Mouse (Mus musculus) cerebellum, postnatal 14 days (tissue): ENCODE data around the gene E030018B13Rik.
A peak's percentile ranks its signal among the peaks of the same experiment; 100 is the strongest.

Experiments
- DNase-seq, 2 experiments: peaks; one replicate each; pipeline ENCODE4 v3.0.0; 2021; ENCODE audit warnings: mixed read lengths in 2 of 2

The E030018B13Rik gene

DNA sequence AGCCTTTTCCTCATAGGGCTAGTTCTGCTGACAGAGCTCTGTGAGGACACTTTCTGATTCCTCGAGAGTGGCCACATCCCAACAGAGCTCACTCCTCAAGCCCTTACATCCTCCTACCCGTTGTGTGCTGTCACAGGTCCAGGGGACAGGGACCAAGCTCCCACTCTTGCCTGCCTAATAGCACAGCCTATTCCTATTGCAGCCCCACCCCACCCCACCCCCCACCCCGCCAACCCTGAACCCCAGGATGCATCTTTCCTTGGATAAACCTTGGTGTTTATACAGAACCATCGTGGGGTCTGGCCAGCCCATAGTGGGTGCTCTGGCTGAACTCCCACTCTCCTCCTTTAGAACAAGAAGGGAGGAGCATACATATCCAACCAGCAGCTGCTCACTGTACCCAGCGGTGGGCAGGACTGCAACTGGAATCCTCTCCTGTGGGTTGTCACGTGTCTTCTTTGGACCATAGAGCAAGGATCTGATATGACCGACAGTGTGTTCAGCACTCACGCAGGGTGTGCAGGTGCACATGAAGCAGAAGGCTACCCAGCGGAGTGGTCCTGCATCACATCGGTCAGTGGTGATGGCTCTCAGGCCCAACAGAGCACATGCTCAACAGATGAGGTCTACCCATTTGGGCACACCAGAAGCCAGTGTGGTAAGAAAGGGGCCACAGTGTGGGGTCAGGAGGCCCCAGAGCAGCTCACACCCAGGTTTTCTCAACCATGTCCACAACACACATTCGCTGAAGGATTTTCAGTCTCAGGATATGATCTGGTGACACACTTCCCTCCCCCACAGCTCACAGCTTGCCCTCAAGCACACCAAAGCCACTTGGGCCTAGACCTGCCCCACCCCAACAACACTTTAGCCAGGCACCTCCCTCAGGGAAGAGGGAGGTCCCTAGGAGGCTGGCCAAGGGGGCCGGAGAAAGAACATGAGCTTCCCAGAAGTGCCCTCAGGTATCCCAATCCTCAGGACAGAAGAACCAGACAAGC, 2.4 kb downstream of the E030018B13Rik start:
- no peak for DNase-seq

DNA sequence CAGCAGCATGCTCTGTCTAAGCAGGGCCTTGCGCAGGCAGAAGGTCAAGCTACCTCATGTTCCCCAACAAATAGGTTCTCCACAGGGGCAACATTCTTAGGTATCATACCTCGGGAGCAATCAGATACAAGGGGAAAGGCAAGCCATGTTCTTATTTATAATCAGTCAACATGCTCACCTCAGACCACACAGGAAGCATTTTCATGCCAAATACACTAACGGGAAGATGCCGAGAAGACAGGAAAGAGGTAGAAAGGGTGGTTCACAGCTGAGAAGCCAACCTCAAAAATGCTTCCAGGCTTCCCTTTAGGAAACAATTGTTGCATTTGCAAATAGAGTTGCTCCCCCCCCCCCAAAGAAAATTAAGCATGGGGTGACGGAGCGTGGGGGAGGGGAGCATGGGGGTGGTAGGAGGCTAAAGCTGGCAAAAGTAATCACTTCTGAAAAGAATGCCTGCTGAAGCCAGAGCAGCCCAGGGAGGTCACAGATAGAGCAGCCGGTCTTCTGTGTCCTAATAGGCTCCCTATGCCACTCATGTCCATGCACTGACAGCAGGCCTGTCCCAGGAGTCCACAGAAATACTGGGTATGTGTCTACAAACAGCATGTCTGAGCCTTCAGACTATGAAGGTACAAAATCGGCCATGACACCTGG, 5.4 kb downstream of the E030018B13Rik start:
- DNase-seq = no peak

DNA sequence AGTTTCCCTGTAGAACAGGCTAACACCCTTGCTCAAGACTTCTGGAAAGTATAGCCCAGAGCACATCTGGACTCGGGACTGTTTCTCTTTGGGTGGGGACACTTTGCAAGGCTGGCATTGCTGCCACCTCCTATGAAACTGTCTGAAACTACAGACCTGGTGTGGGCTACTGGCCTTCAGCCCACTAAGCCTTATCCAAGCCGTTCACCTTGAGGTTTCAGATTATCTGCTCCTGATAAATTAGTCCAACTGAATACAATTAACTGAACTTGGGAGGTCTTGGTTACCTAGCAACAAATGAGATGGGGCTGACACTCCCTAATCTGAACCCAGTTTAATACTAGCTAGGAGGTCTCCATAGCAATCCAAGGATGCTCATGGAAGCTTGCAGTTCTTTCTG, 5.9 kb downstream of the E030018B13Rik start:
- peak in 1 of 2 experiments; percentile 21 for DNase-seq

- peak in 1 of 2 experiments; percentile 15 for DNase-seq
These were observed 6.3 kb downstream of the E030018B13Rik start for GRCm38 (mm10) chr7:63922975-63923374.

- peak in 1 of 2 experiments; percentile 24 for DNase-seq
These were observed 7.5 kb downstream of the E030018B13Rik start for GRCm38 (mm10) chr7:63924151-63924550.

DNA sequence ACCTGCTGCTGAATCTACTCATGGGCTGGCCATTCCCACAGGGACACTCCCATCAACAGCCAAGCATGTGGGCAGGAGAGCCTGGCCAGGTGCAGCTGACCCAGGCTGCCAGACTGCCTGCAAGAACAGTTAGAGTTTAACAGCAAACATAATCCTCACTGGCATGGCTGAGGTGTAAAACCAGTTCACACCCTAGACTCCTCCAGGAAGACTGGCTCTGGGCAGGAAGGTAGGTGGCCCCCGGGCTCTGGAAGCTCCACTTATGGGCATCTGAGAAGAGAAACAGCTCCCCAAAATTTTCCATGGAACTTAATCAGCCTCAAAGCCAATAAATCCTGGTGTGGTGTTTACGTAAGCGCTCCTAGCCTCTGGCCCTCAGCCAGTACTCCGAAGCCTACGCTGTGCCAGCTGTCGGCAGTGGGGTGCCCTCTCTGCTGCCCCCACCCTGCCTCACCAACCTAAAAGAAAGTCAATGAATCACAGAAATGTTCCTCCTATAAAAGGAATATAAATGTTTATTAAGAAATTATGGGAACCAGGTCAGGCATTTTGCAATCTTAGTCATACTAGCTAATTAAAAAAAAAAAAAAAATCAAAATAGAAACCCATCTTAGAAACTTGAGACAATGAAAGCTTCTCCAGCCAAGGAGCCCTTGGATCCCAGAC, 8.2 kb downstream of the E030018B13Rik start:
- peak; percentile 72 for DNase-seq

GRCm38 (mm10) chr7:63925413-63926360, 9.0 kb downstream of the E030018B13Rik start:
- peak in 1 of 2 experiments; percentile 41 for DNase-seq

DNA sequence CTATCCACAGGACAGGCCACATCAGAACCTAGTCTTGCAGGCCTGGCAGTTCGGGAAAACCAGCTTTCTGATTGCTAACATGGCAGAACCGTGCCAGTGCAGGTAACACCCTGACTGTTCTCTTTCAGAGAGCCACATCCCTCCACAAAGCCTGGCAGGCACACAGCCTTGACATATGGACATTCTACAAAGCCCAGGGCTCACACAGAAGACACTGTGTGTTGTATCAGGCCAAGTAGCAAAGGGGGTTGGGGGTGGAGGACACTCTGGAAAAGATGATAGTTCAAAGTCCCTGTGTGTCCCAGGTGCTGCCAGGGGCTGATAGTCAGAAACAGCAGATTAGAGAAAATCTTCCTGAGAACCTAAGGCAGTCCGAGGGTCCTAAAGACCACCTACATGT, 9.8 kb downstream of the E030018B13Rik start:
- peak; percentile 51 to 57 for DNase-seq

DNA sequence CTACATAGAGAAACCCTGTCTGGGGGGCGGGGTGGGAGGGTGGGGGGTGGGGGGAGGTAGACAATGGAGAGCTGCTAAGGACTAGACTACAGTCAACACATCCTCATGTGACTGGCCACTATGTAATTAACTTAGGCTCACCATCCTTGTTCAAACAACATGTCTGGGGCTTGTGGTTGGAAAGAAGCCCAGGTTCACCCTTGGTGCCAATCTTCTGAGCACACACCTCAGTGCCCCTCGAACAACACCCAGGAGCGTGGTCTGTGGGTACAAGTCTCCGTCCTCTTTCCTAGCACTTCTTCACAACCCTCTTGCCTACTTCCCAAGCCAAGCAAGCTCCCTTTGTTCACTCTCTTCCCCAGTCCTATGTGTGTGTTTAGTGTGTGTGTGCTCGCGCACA, 10.5 kb downstream of the E030018B13Rik start:
- peak in 1 of 2 experiments; percentile 38 for DNase-seq

DNA sequence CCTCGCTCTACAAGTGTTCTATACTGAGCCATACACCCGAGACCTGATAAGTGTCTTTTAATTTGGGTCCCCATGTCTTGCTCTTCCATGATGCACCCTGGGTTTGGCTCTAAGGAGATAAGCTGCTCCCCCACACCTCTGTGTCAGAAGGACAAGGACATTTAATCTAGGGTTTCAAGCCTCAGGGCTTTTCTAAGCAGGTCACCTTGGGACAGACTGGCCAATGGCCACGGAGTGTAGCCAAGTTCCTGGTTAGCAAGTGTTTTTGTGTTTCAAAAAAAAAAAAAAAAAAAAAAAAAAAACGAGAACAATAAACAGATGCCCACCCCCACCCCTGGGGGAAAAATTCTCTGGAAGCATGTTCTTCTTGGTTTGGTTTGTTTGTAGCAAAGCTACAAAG, 12.4 kb downstream of the E030018B13Rik start:
- DNase-seq = peak; percentile 68 to 72

DNA sequence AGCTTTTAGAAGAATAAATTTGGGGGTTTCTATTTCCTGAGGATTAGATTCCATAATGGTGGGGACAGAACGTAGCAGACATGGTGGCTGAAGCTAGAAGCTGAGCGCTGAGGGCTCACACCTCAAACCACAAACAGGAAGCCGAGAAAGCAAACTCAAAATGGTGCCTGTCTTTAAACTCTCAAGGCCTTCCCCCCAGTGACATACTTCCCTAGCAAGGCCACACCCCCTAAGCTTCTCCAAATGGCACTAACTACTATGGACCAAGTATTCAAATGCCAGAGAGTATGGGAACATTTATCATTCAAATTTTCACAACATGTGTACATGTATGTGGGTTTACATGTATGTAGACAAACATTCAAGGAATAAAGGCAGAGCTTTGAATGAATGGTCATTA, 13.5 kb downstream of the E030018B13Rik start:
- peak in 1 of 2 experiments; percentile 8 for DNase-seq

DNA sequence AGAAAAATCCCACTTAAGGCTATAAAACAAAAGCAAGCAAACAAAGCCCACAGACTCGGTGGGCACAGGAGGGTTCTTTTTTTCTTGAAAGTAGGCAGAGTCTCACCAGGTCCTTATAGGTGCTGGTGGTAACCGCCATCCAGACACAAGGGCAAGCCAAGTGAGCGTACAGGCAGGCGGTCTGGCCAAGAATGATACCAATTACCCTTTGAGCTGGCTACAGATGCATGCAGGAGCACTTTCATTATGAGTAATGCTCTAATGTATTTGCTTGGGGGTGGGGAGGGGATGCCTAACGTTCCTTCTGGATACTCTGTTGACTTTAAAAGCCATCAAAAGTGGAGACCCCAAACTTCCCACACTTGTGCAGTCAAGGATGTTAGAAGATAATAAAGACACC, 14.1 kb downstream of the E030018B13Rik start:
- no peak for DNase-seq

DNA sequence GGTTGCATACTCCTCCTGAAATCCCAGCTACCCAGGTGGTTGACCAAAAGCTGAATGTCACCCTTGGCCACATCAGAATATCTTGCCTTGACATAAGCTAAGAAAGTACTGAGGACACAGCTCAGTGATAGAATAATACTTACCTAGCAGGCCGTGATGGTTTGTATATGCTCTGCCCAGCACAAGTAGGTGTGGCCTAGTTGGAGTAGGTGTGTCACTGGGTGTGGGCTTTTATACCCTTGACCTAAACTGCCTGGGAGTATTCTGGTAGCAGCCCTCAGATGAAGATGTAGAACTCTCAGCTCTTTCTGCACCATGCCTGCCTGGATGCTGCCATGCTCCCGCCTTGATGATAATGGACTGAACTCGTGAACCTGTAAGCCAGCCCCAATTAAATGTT, 15.8 kb downstream of the E030018B13Rik start:
- DNase-seq = no peak

DNA sequence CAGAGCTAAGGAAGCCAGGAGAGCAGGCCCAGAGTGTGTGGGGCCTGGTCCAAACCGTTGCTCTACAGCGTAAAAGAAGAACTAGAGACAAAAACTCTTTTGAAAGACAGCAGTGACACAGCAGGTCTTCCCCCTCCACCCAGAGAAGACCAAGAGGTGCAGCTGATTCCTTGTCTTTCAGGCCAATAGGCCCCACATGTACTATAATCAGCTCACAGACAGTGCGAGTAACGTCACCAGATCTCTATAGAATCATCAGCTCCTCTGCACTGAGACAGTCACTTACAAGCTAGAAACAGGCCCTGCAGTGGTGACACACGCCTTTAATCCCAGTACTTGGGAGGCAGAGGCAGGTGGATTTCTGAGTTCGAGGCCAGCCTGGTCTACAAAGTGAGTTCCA, 17.2 kb downstream of the E030018B13Rik start:
- no peak for DNase-seq

DNA sequence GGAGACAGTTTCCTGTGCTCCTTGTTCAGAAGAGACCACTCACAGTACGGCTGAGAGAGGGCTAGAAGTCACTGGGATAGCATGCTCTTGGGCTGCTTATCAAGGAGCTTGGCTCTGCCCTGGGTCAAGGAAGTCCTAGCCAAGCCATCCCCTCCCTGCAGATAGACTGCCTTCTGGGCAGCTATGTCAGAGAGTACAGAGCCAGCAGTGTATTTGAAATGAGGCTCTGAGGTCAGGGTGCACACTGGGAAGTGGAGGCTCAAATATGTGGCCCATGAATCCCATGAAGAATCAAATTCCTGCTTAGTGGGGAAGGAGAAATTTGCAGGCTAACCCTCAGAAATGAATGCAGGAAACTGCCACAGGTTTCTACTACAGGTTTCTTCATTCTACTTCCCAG, 17.9 kb downstream of the E030018B13Rik start:
- DNase-seq = peak in 1 of 2 experiments; percentile 60

GRCm38 (mm10) chr7:63935809-63936187, 19.1 kb downstream of the E030018B13Rik start:
- DNase-seq = peak in 1 of 2 experiments; percentile 44

- DNase-seq = peak; percentile 79 to 85
These were observed 19.7 kb downstream of the E030018B13Rik start for GRCm38 (mm10) chr7:63936188-63936985.

GRCm38 (mm10) chr7:63936986-63937235, 20.3 kb downstream of the E030018B13Rik start:
- no peak for DNase-seq

- DNase-seq = peak; percentile 82 to 86
These were observed 20.8 kb downstream of the E030018B13Rik start for GRCm38 (mm10) chr7:63937236-63938065.
